In the genomic region with DNA sequence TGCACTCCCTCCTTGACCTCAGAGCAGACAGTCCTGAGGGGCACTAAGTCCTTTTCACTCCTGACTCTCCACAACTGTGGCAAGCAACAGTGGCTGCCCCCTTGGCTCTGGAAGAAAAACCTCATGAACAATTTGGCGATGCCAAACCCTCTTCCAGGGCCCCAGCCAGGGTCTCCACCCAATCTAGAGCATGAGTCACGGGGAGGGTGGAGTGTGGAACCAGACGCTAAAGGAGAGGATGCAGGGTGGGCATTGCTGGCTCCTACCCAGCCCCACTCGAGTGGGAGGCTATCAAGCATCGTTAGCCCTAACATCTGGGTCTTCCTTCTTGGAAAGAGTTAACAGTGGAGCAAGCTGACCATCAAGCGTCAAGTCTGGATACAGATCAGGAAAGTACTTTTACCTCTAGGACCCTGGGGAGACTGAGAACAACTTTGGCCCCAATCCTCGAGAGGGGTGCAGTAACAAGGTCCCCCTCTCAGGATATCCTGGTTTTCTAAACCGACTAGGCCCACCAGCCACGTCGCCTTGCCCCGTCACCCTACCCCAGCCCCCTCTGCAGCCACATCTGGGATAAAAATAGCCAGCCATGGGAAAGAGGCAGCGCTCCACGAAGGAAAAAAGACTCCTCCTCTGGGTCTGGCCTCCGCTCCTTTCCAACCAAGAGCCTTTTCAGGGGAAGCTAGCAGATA, we compare ENCODE assay signal across 8 mouse cellular contexts. TPM values are rescaled to one million over a fixed set of nuclear protein-coding genes. Genes with fewer than 3 reads are reported as not detected.
A peak's percentile ranks its signal among the peaks of the same experiment; 100 is the strongest.
DNase-seq lines count a peak whose midpoint lies in the region; ATAC-seq and TF ChIP-seq lines count a peak whose summit lies in the region.

No protein-coding gene starts in this region.

- 9% methylated on average over 14 of the region's 14 CpGs for WGBS in spleen, adult 2 months
- WGBS in intestine, postnatal 0 days: 16% methylated on average over 14 of the region's 14 CpGs

- no peak for TF ChIP-seq CTCF in spleen, adult 2 months (IDR thresholded peaks at IDR 0.05; ENCODE audit: extremely low read depth, insufficient read depth, insufficient read length, insufficient replicate concordance)
- no peak for TF ChIP-seq CTCF in cortical plate, adult 2 months (IDR thresholded peaks at IDR 0.05; ENCODE audit: extremely low read depth, insufficient read depth, low read length)
- TF ChIP-seq CTCF in intestine, postnatal 0 days (IDR thresholded peaks at IDR 0.05; ENCODE audit: low read depth): no peak

- TF ChIP-seq POLR2A in spleen, adult 2 months (IDR thresholded peaks at IDR 0.05; ENCODE audit: low read depth, low read length): no peak
- no peak for TF ChIP-seq POLR2A in cortical plate, adult 2 months (IDR thresholded peaks at IDR 0.05; ENCODE audit: extremely low read depth, insufficient read depth, low read length)

- H3K27ac ChIP-seq in spleen, adult 2 months (ENCODE audit: insufficient read depth, low read length): peak overlapping the region; percentile 86
- peak overlapping the region; percentile 83 for H3K27ac ChIP-seq in cortical plate, adult 2 months (ENCODE audit: insufficient read depth, low read length)
- peak overlapping the region; percentile 89 for H3K27ac ChIP-seq in intestine, postnatal 0 days (ENCODE audit: low read depth, low read length)

- H3K4me2 ChIP-seq in intestine, postnatal 0 days (replicated peaks; ENCODE audit: low read depth): peak overlapping the region; percentile 89

- peak overlapping the region; percentile 71; the same call in 1 of the 2 replicates for H3K9ac ChIP-seq in intestine, postnatal 0 days (ENCODE audit: low read depth, low read length)

- peak overlapping the region; percentile 98 for H3K4me3 ChIP-seq in spleen, adult 2 months (ENCODE audit: extremely low read depth, insufficient read depth, insufficient read length)
- peak overlapping the region; percentile 73 for H3K4me3 ChIP-seq in cortical plate, adult 2 months (ENCODE audit: insufficient read depth, low read length)
- peak overlapping the region; percentile 80 for H3K4me3 ChIP-seq in intestine, postnatal 0 days (ENCODE audit: low read depth, low read length)

- H3K36me3 ChIP-seq in spleen, adult 2 months (ENCODE audit: control insufficient read depth, insufficient read depth, low read length): peaks cover 6% of the 10 kb centered on the region; the same call in 1 of the 2 replicates
- peaks cover 10% of the 10 kb centered on the region for H3K36me3 ChIP-seq in intestine, postnatal 0 days (ENCODE audit: control insufficient read depth, insufficient read depth)

- H3K27me3 ChIP-seq in spleen, adult 2 months (ENCODE audit: control insufficient read depth, insufficient read depth, low read length): no peaks in the 10 kb centered on the region
- peaks cover 13% of the 10 kb centered on the region for H3K27me3 ChIP-seq in intestine, postnatal 0 days (replicated peaks; ENCODE audit: control insufficient read depth, insufficient read depth, low read length)

- H3K4me1 ChIP-seq in spleen, adult 2 months (ENCODE audit: control insufficient read depth, insufficient read depth, insufficient read length): peaks cover 32% of the 10 kb centered on the region
- peaks cover 6% of the 10 kb centered on the region for H3K4me1 ChIP-seq in cortical plate, adult 2 months (ENCODE audit: control insufficient read depth, insufficient read depth, low read length)
- H3K4me1 ChIP-seq in intestine, postnatal 0 days (replicated peaks; ENCODE audit: control insufficient read depth, insufficient read depth, low read length): no peaks in the 10 kb centered on the region; the same call in 1 of the 2 replicates

- DNase-seq in spleen, adult 2 months (ENCODE audit: low read depth in 1 of 2, low spot score in 2 of 2): no peak
- no peak for DNase-seq in spleen, postnatal 4 days (ENCODE audit: low spot score in 2 of 2)
- DNase-seq in heart, adult 18-20 months: peak; percentile 61 to 70
- DNase-seq in lung, postnatal 4 days: peak; percentile 58 to 67
- peak; percentile 26 for DNase-seq in yolk sac, embryonic 10.5 days (ENCODE audit: low spot score)
- no peak for DNase-seq in layer of hippocampus, adult 8-10 months (ENCODE audit: low spot score in 2 of 2)

- ATAC-seq in intestine, postnatal 0 days: no peak

- no peaks in the 10 kb centered on the region for H3K9me3 ChIP-seq in intestine, postnatal 0 days (ENCODE audit: control insufficient read depth)

RNA-seq across cellular contexts. Expression of gene Atp8b2, which starts 1.1 kb away (rescaled TPM):
- polyA plus RNA-seq in spleen, adult 2 months (2012; rRNA removed): 49.3 and 66.0 TPM in 2 replicates
- 112 and 117 TPM in 2 replicates for polyA plus RNA-seq in cortical plate, adult 2 months (2012; rRNA removed)
- total RNA-seq in heart, adult 18-20 months (2021): 10 to 100 TPM; 14.7 to 14.9 TPM
- polyA plus RNA-seq in intestine, postnatal 0 days (2015; fragmentation: Nextera tagmentation; extraction: Ambion mirVana): 2.4 TPM in 2 replicates
- total RNA-seq in layer of hippocampus, adult 8-10 months (2022): 100 to 1,000 TPM in 1 of 4 experiments, 10 to 100 TPM in 3; 86.7 to 114 (median 92.3) TPM

RNA-seq across cellular contexts. Expression of gene Hax1, which starts 36.4 kb away (rescaled TPM):
- polyA plus RNA-seq in spleen, adult 2 months (2012; rRNA removed): 25.1 and 28.1 TPM in 2 replicates
- polyA plus RNA-seq in cortical plate, adult 2 months (2012; rRNA removed): 96.1 and 101 TPM in 2 replicates
- 10 to 100 TPM; 46.1 to 48.5 TPM for total RNA-seq in heart, adult 18-20 months (2021)
- 64.0 and 65.1 TPM in 2 replicates for polyA plus RNA-seq in intestine, postnatal 0 days (2015; fragmentation: Nextera tagmentation; extraction: Ambion mirVana)
- 100 to 1,000 TPM in 2 of 4 experiments, 10 to 100 TPM in 2; 76.9 to 121 (median 99.5) TPM for total RNA-seq in layer of hippocampus, adult 8-10 months (2022)

RNA-seq across cellular contexts. Expression of gene Il6ra, which starts 49.2 kb away (rescaled TPM):
- 21.4 and 25.6 TPM in 2 replicates for polyA plus RNA-seq in spleen, adult 2 months (2012; rRNA removed)
- 2.4 and 2.6 TPM in 2 replicates for polyA plus RNA-seq in cortical plate, adult 2 months (2012; rRNA removed)
- total RNA-seq in heart, adult 18-20 months (2021): 1 to 10 TPM; 4.2 to 5.6 TPM
- polyA plus RNA-seq in intestine, postnatal 0 days (2015; fragmentation: Nextera tagmentation; extraction: Ambion mirVana): 2.8 and 3.2 TPM in 2 replicates
- total RNA-seq in layer of hippocampus, adult 8-10 months (2022): 1 to 10 TPM; 6.6 to 9.4 (median 8.1) TPM

Comparison
In these comparisons a context has a peak if more than half of its experiments do, and no peak if none do; other contexts are left out.
1. DNase-seq: peak in heart, adult 18-20 months (2 of 2), lung, postnatal 4 days (2 of 2) and yolk sac, embryonic 10.5 days (single experiment); none in spleen, adult 2 months (0 of 2), spleen, postnatal 4 days (0 of 2) and layer of hippocampus, adult 8-10 months (0 of 2).
2. RNA of gene Atp8b2, which starts 1.1 kb away (polyA plus RNA-seq): 112 to 117 TPM in cortical plate, adult 2 months and 49.3 to 66.0 TPM in spleen, adult 2 months; 2.4 TPM in intestine, postnatal 0 days; every median in the first group is over 10 times any median in the second.
3. Peak in every context shown above with its lines, with median percentiles within 50 percentile points of each other: H3K27ac ChIP-seq and H3K4me3 ChIP-seq.